Mouse (Mus musculus) limb, embryonic 11.5 days (tissue): ENCODE measurements at regions not wholly inside any gene's neighbourhood (a gene's known extent, or its start where the extent isn't known, plus 50 kb on each side); places are given as distances from the start of the nearest gene placed in this dataset.

Experiments used
- ATAC-seq: fragments of 200-750 bp; cut with Nextera tagmentation; 2 replicates; pipeline ENCODE4 v1.8.0; 2017; ENCODE audit warnings: low read depth; ENCODE audit not compliant: insufficient number of reproducible peaks, low FRiP score, low TSS enrichment
- DNase-seq: peaks from one replicate; pipeline ENCODE4 v3.0.0-alpha.2; 2015; ENCODE audit warnings: low spot score
- H3K27ac ChIP-seq: fragments of 300-500 bp; sonication (generic); replicated peaks from 2 replicates; pipeline ENCODE4 v1.5.1; 2014; ENCODE audit warnings: low read depth, mild to moderate bottlenecking, low read length
- H3K27me3 ChIP-seq: fragments of 300-500 bp; sonication (generic); 2 replicates; pipeline ENCODE4 v1.6.1; 2014; ENCODE audit warnings: mild to moderate bottlenecking, low read length, mixed read lengths; ENCODE audit not compliant: control insufficient read depth, insufficient read depth
- H3K36me3 ChIP-seq: fragments of 300-500 bp; sonication (generic); 2 replicates; pipeline ENCODE4 v1.6.1; 2014; ENCODE audit warnings: mild to moderate bottlenecking, low read length, moderate library complexity, mixed read lengths; ENCODE audit not compliant: control insufficient read depth, insufficient read depth
- H3K4me1 ChIP-seq: fragments of 300-500 bp; sonication (generic); 2 replicates; pipeline ENCODE4 v1.6.1; 2014; ENCODE audit warnings: low read length, mixed read lengths; ENCODE audit not compliant: control insufficient read depth, insufficient read depth
- H3K4me2 ChIP-seq: fragments of 300-500 bp; sonication (generic); 2 replicates; pipeline ENCODE4 v1.6.1; 2014; ENCODE audit warnings: low read depth, mild to moderate bottlenecking, moderate library complexity; ENCODE audit not compliant: severe bottlenecking
- H3K4me3 ChIP-seq: fragments of 300-500 bp; sonication (generic); 2 replicates; pipeline ENCODE4 v1.5.1; 2014; ENCODE audit warnings: low read depth, low read length
- H3K9ac ChIP-seq: fragments of 300-500 bp; sonication (generic); 2 replicates; pipeline ENCODE4 v1.6.1; 2014; ENCODE audit warnings: mild to moderate bottlenecking, low read length
- H3K9me3 ChIP-seq: fragments of 300-500 bp; sonication (generic); 2 replicates; pipeline ENCODE4 v1.6.1; 2016; ENCODE audit warnings: low read length; ENCODE audit not compliant: control insufficient read depth
- WGBS: fragments of 180-500 bp; shearing (Covaris S2); extraction: QIAGEN DNeasy Blood & Tissue Kit; methylation state at CpG from one replicate; pipeline ENCODE4 v1.1.7; 2014; 5-methylcytosine and 5-hydroxymethylcytosine counted together

DNA sequence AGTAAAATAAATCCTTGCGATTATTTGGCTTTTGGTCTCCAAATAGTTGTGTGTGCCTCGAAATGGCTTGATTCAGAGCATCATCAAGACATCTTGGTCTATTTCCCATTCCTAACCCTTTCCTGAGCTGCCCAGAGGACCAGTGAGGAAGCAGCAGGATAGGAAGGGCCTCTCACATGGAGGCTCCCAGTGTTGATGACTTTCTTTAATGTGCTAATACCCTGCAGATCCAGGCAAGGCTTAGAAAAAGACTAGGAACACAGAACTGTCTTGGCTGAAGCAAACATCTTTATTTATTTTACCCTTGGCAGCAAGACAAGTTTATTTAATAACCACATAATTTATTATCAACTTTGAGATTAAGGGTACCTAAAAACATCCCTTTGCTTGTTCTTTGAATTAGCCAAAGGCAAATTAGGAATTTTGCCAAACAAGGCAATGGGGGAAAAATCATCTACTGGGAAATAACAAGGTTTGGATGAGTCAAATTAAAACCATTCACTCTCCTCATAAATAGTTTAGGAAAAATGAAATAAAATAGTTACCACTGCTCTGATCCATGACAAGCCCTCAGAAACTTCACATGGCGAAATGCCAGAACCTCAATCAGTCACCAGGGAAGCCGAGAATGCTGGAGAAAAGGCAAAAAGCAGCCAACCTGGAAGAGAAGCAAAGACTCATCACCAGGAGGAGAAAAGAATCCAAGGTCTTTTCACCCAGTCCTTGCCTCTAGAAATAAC lies 263.1 kb upstream of the 1700056E22Rik start:
- Histone ChIP-seq H3K4me1 (no peaks in the 10 kb centered on the region), H3K9ac (no peak overlapping the region), H3K27me3 (no peaks in the 10 kb centered on the region), H3K4me2 (no peak overlapping the region), H3K36me3 (no peaks in the 10 kb centered on the region), H3K4me3 (no peak overlapping the region), H3K9me3 (no peaks in the 10 kb centered on the region), H3K27ac (no peak overlapping the region)
- DNase-seq (no peak), ATAC-seq (no peak)
- WGBS, result 81% methylated on average over 4 of the region's 4 CpGs

DNA sequence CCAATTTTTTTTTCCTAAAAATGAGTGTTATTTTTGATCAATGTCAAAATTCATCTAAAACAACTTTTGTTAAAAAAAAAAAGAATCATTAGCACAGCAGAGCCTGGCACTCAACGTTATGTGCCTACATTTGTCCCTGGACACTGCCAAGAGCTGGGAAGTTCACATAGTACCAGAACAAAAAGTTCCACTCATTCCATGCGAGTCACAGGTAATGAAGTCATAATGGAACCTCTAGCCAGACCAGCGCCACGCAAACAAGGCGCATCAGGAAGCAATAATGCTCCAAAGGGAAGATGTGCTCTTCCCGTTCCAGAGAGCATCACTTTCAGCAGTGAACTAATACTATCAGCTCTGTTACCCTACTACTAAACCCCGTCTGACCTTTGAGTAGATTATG lies 257.0 kb upstream of the 1700056E22Rik start:
- DNase-seq (no peak), ATAC-seq (no peak)
- Histone ChIP-seq H3K36me3 (no peaks in the 10 kb centered on the region), H3K9ac (no peak overlapping the region), H3K27ac (no peak overlapping the region), H3K4me3 (no peak overlapping the region), H3K4me2 (no peak overlapping the region), H3K9me3 (no peaks in the 10 kb centered on the region), H3K27me3 (no peaks in the 10 kb centered on the region), H3K4me1 (no peaks in the 10 kb centered on the region)
- WGBS, result 83% methylated on average over 7 of the region's 7 CpGs

DNA sequence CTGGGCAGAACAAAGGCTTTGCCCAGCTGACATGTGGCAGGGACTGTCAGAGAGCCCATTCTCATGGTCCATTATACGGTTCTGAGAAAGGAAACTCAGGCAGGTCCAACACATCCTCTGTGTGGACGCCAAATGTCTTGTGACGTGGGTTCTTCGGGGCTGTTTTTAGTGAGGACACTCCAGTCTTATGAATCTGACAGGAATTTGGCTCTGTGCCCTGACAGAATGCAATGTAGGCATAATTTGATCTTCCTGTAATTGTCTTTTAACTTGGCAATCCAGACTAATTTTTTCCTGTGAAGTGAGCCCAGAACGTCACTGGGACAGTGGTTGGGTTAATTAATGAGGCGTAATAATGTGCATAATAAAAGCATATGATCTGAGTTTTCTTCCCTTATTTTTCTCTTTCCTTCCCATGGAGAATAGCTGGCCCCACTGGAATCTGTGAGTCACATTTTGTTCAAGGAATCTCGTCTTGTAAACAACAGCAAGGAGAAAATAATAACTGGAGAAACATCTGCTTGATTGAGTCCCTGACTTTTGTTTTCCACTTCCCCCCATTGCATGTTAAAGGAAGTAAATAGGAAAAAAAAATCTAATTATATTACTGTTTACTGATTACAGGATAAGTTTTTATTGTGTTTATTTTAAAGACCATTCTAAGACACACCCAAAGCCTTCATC lies 255.8 kb upstream of the 1700056E22Rik start:
- H3K4me3 ChIP-seq, result no peak overlapping the region
- H3K36me3 ChIP-seq, result no peaks in the 10 kb centered on the region
- H3K27ac ChIP-seq, result no peak overlapping the region
- WGBS, result 78% methylated on average over 7 of the region's 7 CpGs
- DNase-seq, result no peak
- no peak overlapping the region for H3K4me2 ChIP-seq
- no peaks in the 10 kb centered on the region for H3K4me1 ChIP-seq
- no peaks in the 10 kb centered on the region for H3K9me3 ChIP-seq
- no peaks in the 10 kb centered on the region for H3K27me3 ChIP-seq
- ATAC-seq, result no peak
- no peak overlapping the region for H3K9ac ChIP-seq

DNA sequence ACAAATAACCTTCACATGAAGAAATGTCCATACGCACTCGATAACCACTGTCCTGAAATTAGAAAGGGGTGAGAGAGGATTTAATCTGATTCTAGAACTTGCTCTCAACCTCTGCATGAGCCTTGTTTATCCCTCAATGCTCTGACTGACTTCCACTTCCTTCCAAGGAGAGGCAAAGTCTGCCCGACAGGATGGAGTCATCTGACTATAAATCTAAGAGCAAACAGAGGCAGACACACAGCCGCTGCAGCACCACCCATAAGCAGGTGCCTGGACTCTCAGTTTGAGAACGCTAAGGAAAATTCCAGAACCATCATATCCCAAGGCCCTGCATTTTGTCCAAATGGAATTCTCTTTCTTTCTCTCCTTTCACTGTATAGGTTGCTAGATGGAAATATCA lies 247.7 kb upstream of the 1700056E22Rik start:
- no peak overlapping the region for H3K27ac ChIP-seq
- ATAC-seq (no peak), DNase-seq (no peak)
- H3K4me1 ChIP-seq, result no peaks in the 10 kb centered on the region
- H3K4me2 ChIP-seq, result no peak overlapping the region
- no peaks in the 10 kb centered on the region for H3K36me3 ChIP-seq
- no peak overlapping the region for H3K9ac ChIP-seq
- 69% methylated on average over 5 of the region's 5 CpGs for WGBS
- H3K9me3 ChIP-seq, result no peaks in the 10 kb centered on the region
- H3K4me3 ChIP-seq, result no peak overlapping the region
- H3K27me3 ChIP-seq, result no peaks in the 10 kb centered on the region

DNA sequence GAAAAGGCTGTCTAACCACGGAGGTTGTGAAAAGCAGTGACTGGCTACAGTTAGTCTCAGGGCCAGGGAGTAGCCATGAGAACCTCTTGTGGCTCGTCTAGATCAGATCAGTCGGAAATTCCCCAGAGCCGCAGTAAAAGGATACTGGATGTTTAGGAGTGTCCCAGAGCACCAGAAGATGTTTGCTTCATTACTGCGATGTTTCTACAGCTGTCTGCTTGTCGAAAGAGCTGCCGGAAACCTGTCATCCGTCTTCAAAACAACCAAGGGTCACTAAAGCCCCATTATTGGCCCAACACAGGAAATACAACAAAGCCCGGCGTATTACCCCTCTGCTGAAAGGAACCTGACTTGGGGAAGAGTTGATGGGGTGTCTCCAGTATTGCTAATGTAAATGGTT lies 245.2 kb upstream of the 1700056E22Rik start:
- 68% methylated on average over 10 of the region's 10 CpGs for WGBS
- H3K4me1 ChIP-seq, result no peaks in the 10 kb centered on the region
- DNase-seq, result no peak
- no peak overlapping the region for H3K4me3 ChIP-seq
- ATAC-seq, result no peak
- H3K36me3 ChIP-seq, result no peaks in the 10 kb centered on the region
- H3K9me3 ChIP-seq, result no peaks in the 10 kb centered on the region
- H3K27me3 ChIP-seq, result no peaks in the 10 kb centered on the region
- H3K27ac ChIP-seq, result no peak overlapping the region
- H3K4me2 ChIP-seq, result no peak overlapping the region
- H3K9ac ChIP-seq, result no peak overlapping the region

DNA sequence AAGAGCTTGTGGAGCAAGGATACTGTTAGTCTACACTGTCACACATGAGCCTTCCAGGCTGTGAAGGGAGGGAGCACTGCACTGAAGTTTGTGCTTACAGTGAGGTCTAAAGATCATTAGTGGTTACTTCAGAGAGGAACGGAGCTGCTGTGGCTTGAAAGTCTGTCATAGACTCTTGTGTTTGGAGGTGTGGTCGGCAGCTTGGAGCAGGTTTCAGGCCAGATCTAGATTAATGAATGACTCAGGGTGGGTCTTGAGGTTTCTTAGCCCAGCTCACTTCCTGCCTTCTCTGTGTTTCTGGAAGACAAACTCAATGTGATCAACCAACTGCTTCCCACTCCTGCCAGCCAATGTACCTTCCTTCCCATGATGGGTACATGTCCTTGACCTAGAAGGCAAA lies 242.9 kb upstream of the 1700056E22Rik start:
- no peak for DNase-seq
- H3K9ac ChIP-seq, result no peak overlapping the region
- no peaks in the 10 kb centered on the region for H3K9me3 ChIP-seq
- 76% methylated on average over 2 of the region's 2 CpGs for WGBS
- H3K27me3 ChIP-seq, result no peaks in the 10 kb centered on the region
- no peak overlapping the region for H3K27ac ChIP-seq
- no peaks in the 10 kb centered on the region for H3K4me1 ChIP-seq
- no peak overlapping the region for H3K4me3 ChIP-seq
- H3K4me2 ChIP-seq, result no peak overlapping the region
- H3K36me3 ChIP-seq, result no peaks in the 10 kb centered on the region
- ATAC-seq, result no peak

DNA sequence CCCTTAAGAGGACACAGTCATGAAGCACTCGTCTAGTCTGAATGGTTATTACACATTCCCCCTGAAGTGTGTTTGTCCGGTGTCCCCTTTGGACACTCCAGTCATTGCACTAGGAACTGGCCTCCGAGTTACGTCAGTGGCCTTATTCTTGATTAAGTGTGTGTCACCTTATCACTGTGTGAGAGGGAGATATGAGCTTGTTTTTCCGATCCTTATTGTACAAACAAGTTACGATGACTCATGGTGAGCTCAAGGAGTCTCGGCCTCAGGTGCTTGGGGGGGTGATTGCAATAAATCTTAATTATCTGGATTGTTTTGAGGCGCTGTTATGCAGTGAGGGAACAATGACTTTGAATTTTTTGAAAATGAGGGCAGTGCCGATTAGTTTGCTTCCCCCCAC lies 241.8 kb upstream of the 1700056E22Rik start:
- WGBS, result 72% methylated on average over 9 of the region's 9 CpGs
- H3K4me1 ChIP-seq, result no peaks in the 10 kb centered on the region
- H3K9me3 ChIP-seq, result no peaks in the 10 kb centered on the region
- no peak overlapping the region for H3K27ac ChIP-seq
- no peak overlapping the region for H3K9ac ChIP-seq
- DNase-seq, result no peak
- no peak overlapping the region for H3K4me2 ChIP-seq
- H3K27me3 ChIP-seq, result no peaks in the 10 kb centered on the region
- no peaks in the 10 kb centered on the region for H3K36me3 ChIP-seq
- ATAC-seq, result no peak
- H3K4me3 ChIP-seq, result no peak overlapping the region

DNA sequence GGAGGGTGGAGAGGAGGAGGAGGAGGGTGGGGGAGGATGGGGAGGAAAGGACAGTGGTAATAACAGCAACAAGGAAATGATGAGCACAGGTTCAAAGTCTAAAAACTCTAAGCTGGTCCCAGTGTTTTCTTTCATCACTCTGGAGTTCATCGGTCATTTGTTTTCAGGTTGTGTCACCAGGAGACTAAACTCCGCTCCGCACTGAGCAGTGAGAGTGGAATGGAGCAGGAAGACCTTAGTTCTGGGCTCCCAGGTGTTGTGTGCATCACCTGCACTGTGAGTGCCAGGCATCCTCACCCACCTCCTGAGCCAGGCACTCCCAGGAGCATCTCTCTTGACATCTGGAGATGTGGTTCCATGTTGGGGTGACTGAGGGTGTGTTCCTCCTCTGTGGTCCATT lies 241.3 kb upstream of the 1700056E22Rik start:
- H3K27ac ChIP-seq, result no peak overlapping the region
- ATAC-seq, result no peak
- no peak overlapping the region for H3K4me3 ChIP-seq
- H3K4me2 ChIP-seq, result no peak overlapping the region
- H3K27me3 ChIP-seq, result no peaks in the 10 kb centered on the region
- H3K9me3 ChIP-seq, result no peaks in the 10 kb centered on the region
- H3K9ac ChIP-seq, result no peak overlapping the region
- 95% methylated on average over 3 of the region's 3 CpGs for WGBS
- DNase-seq, result no peak
- H3K4me1 ChIP-seq, result no peaks in the 10 kb centered on the region
- no peaks in the 10 kb centered on the region for H3K36me3 ChIP-seq
